Comparison of ENCODE assay signal across 12 mouse cellular contexts in the genomic region with DNA sequence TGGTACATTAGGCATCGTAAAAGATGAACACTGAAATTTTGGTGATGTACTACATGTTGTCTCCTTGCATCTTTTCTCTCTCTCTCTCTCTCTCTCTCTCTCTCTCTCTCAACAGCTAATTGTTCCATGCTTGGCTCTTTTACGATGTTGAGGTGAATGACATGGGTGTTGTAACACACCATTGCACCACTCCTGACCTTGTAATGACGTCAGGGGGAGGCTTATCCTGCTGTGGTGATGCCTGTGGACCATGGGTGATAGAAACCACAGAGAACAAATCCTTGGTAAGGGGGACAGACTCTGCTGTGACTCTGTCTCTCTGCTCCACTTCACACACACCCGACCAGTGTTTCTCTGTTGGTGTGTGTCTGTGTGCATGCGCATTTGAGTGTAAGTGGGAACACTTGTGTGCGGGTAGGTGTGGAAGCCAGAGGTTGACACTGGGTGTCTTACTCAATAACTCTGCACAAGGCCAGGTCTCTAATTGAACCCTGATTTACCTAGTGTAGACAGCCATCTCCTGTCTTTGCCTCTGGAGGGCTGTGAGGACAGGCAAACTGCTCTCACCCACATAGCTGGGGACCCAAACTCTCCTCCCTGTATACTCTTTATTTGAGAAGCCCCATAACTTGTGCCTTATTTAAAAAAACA.
"Had no signal": no experiment of that assay in that cellular context is flagged by ENCODE, and none has a peak within 500 bp of the region (broad histone marks: within the 10 kb centered on the region; RNA-seq: fewer than 3 reads in every experiment).

No protein-coding gene starts in this region.

- H3K9ac ChIP-seq: limb, embryonic 13.5 days; liver, embryonic 14.5 days; lung, embryonic 14.5 days; midbrain, embryonic 13.5 days had no signal

- H3K9me3 ChIP-seq: limb, embryonic 13.5 days; midbrain, embryonic 13.5 days had no signal

- H3K4me2 ChIP-seq: limb, embryonic 13.5 days; lung, embryonic 14.5 days; midbrain, embryonic 13.5 days had no signal

- H3K27me3 ChIP-seq: limb, embryonic 13.5 days; midbrain, embryonic 13.5 days had no signal

- H3K4me3 ChIP-seq: limb, embryonic 13.5 days; midbrain, embryonic 13.5 days had no signal

- H3K27ac ChIP-seq: limb, embryonic 13.5 days; liver, embryonic 14.5 days; macrophage; midbrain, embryonic 13.5 days had no signal

- DNase-seq: kidney, adult 18-20 months; kidney, postnatal 10 days; kidney, postnatal 4 days; left cerebral cortex, postnatal 4 days; lung, embryonic 14.5 days; lung, postnatal 14 days; right cerebral cortex, adult 18-20 months; right cerebral cortex, postnatal 25 days had no signal

- H3K36me3 ChIP-seq: limb, embryonic 13.5 days; midbrain, embryonic 13.5 days had no signal

- ATAC-seq: midbrain, embryonic 13.5 days had no signal

- H3K4me1 ChIP-seq: limb, embryonic 13.5 days; midbrain, embryonic 13.5 days had no signal
